Mouse (Mus musculus): ENCODE results near the gene Fam50a.

Gene Fam50a

DNA sequence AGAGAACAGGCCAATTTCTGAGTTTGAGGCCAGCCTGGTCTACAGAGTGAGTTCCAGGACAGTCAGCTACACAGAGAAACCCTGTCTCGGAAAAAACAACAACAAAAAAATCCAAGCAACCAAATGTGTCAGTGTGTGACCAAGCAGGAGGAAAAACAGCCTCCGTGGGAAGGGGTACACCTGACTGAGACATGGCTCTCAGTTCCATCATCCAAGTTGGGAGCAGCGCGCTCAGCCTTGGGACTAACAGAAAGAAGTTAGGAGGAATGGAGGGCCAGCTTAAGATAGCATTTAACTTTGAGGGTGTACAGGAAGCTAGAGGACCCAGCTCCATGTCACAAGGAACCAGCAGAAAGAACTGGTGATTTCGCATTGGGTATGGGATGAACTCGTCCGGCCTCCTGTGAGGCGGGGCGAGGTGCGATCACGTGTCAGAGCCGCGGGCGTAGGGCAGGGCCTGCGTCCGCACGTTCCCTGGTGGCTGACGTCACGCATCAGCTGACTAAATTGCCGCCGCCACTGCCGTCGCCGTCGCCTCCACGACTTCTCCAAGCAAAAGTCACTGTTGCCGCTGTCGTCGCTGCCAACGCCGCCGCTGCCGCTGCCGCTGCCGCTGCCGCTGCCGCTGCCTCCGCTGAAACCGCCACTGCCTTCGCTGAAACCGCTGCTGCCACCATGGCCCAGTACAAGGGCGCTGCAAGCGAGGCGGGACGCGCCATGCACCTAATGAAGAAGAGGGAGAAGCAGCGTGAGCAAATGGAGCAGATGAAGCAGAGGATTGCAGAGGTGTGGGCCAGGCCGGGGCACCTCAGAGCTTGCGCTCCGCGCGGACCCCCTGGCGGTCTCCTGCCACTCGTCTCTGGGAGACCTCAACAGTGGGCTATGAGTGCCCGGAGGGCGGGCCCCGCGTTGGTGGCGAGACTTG lies at the start of gene Fam50a:
TSS of gene Fam50a (plus strand) at position 494 of the 925 bp plus-strand sequence.
- DNase-seq (ENCODE audit: extremely low read depth, low read depth): peak; percentile 90

DNA sequence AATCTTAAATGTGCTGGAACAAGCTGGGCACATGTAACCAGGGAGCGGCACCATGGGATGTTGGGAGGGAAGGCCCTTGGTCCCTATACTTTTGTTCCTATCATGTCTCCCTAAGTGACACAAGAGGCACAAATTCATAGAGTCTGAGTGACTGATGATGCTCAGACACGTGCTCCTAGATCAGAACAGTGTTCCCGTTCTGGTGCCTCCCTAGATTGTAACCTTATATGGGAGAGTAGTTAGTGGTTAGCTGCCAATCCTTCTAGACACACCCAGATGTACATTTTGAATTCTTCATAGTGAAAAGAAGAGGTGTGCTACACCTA lies 43.1 kb upstream of the Fam50a start:
- no peak for DNase-seq (ENCODE audit: extremely low read depth, low read depth)

DNA sequence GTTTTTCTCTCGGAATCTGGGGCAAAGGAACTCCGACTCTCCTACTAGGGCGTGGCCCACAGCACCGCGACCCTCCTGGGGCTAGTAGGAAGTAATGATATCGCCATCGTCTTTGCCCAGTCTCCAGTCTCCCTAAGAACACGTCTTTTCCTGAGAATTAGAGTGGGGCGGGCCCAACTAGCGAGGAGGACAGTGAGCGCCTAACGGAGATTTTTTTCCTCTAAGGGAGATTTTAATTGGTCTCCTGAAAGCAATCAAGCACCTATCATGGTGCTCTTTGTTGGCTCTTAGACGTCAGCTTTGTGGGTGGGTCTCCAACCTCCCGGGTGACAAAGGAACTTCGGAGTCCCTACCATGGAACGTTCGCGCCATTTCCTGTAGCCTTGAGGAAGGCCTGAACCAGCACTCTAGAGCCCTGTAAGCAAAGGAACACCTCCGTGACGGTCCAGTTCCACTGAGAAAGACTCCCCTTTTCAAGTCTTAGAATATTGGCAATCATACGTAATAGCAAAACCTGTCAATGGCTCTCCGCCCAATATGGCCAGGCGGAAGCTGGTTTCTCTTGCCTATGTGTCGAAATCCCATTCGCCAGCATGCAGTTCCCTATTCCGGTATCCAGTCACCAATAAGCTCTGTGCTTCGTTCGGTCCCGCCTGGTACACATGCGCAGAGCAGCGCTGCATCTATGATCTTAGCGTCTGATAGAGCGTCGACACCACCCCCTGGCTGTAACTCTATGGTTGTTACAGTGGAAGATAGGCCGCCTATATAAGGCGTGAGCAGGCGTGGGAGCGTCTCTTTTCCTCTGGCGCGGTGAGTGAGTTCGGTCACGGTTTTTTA lies 42.6 kb upstream of the Fam50a start, which contains the start of gene Rpl10:
TSS of gene Rpl10 (plus strand) at position 751 of the 840 bp plus-strand sequence.
- DNase-seq (ENCODE audit: extremely low read depth, low read depth): peak; percentile 99

DNA sequence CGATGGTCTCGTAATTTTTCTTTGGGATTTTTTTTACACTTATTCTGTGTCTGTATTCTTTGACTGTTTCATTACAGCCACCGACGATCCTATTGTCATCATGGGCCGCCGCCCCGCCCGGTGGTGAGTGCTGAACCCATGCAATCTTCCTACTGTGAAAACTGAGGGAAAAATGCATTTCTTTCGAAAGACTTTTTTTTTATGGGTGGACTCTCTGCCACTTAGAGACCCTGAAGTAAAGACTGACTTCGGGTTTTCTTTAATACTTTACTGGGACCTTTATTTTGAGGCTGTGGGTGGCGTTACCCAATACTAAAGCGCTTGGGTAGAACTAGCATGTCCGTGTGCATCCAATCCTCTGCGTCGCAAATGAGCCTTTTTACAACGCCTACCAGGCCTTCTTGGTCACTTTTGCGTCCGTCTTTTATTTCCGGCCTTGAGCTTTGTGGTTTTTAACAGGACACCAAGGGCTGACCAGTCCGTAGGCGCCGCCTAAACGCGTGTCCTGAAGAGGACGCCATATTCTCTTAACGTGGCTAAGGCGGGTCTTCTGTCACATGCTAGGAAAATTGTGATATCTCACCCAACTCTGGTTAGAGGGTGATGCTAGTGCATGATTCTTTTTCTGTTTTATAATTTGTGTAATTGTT lies 41.8 kb upstream of the Fam50a start:
- no peak for DNase-seq (ENCODE audit: extremely low read depth, low read depth)

DNA sequence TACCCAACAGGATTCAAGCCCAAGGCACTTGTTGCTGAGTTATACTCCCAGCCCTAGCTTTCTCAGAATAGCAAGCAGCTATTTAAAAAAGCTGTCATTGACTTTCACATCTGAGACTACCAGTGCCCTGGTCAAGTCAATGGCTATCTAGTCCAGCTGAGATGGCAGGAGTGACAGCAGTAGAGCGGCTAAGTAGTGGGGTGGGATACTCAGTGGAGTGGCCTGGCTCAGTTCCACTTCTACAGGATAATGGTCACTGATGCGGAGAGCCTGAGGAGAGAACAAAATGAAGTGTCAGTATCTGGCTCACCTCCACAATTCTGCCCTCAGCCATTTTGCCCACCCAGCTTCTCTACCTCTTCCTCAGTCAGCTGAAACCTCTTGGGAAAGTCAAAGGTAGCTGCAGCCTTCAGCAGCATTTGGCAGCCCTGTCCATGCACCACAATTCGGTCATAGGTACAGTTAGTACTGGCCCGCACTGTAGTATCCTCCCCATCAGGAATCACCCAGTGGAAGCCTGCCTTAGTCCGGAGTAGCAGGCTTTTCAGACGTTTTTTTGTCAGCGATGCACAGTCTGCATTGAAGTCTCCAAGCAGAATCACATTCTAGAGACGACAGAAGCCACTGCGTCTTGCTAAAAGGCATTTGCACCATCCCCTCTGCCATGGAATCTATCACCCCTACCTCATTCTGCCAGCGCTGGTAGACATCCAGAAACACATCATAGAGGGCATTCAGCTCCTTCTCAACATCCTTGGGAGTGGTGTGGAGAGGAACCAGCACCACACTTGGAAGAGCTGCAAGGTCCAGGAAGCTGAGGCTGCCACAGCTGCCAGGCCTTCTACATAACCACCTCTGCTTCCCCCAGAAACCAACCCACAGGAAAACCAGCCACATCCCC lies 39.2 kb upstream of the Fam50a start:
- no peak for DNase-seq (ENCODE audit: extremely low read depth, low read depth)

DNA sequence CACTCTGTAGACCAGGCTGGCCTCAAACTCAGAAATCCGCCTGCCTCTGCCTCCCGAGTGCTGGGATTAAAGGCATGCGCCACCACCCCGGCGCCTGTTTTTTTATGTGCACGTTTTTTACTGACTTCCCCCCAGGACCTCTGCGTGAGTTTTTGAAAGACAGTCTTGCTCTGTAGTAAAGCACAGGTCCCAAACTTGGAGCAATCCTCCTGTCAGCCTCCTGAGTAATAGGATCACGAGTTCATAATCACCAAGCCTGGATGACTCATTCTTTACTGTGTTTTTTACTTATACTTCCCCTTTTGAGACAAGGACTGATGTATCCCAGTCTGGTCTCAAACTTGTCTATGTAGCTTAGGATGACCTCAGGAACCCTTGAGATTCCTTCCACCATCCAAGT lies 34.9 kb upstream of the Fam50a start:
- DNase-seq (ENCODE audit: extremely low read depth, low read depth): peak; percentile 93

DNA sequence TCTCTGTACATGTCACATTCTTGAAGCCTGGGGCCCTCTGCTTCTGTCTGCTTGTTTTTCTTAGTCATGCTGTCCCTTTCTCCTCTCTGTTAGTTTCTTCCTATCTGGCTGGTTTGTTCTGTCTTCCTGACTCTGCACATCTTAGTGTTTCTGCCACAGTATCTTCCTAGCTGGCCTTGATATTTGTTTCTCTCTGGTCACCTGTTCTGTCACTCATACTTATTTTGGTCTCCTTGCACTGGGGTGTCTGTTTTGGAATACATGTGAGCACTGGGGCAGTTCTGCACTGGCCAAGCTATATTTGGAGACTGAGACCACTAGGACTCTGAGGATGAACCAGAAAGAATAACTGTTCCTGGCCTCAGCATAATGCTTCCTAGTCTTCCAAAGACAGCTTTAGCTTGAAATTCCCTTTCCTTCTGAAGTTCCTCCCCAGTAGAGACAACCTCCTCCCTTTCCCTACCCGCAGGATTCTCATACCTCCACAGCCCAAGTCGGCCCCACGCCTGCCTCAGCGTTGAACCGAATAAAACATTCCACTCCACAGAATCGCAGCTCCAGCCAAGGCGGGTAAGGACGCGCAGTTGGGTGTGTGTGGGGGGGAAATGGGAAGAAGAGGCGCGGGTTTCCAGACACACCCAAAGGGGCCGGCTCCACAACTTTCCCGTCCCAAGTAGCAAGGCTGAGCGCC lies 31.6 kb upstream of the Fam50a start:
- DNase-seq (ENCODE audit: extremely low read depth, low read depth): no peak

DNA sequence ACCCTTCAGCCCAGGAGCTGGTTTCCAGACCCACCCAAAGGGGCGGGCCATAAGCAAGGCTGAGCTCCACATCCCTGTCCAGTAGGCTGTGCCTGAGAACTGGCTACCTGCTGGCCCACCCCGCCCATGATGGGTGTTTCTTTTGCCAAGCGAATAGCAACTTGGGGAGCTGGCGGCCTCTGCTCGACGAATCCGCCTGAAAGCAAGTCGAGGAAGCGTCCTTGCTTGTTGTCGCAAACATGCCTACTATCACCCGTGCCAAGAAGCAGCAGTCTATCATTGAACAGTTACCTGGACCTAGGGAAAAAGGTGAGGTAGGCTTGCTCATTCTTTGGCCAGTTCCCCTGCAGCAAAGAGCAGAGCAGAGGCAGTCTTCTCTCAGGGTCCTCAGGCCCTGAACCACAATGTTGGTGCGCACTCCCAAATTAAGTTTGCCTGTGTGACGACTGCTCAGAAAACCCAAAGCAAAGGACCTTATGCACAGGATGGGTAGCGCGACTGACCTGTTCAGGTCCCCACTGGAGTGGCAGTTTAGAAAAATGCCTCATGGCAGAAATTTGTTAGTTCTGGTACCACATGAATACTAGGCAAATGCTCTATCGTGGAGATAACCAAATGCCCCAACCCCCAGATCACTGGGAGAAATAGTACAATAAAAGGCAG lies 31.0 kb upstream of the Fam50a start, which contains the start of the genes Taz and Dnase1l1:
TSS of gene Taz (plus strand) at position 181 of the 663 bp plus-strand sequence.
TSS of gene Dnase1l1 (minus strand) at position 606 of the 663 bp plus-strand sequence.
- peak; percentile 92 for DNase-seq (ENCODE audit: extremely low read depth, low read depth)

DNA sequence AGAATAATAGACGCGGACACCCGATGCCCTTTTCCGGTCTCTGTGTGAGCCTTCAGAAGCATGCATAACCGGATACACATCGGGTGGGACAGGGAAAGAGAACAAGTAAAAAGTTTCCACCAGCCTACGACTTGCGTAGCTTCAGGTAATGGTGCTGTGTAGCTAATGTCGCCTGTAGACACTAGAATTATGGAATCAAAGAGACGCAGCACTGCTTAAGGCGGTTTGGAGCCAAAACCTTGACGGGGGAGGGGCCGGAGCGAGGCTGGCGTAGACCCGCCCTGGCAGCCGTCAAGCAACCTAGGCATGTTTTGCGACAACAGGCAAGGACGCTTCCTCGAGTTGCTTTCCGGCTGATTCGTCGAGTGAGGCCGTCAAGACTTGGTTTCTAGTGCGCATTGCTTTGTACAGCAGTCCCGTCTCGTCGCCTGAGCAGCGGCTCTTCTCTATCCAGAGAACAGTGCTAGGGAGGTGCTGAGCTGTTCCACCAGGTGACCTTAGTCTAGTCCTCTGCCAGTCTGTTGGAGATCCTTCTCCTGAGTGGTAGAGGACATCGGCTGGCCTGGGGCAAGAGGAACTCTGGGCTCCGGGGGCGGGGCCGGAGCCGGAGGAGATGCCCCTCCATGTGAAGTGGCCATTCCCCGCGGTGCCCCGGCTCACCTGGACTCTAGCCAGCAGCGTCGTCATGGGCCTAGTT lies 30.3 kb upstream of the Fam50a start:
- peak; percentile 89 for DNase-seq (ENCODE audit: extremely low read depth, low read depth)

DNA sequence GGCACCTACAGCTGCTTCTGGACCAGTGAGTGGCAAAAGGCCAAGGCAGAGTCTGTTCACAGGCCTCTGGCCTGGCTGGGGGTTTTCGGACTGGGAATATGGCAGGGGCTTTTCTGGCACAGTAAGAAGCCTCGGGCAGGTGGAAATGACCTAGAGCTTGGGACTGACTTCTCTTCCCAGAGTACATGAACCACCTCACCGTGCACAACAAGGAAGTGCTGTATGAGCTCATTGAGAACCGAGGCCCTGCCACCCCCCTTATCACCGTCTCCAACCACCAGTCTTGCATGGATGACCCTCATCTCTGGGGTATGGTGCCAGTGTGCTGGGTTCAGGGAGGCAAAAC lies 29.8 kb upstream of the Fam50a start:
- no peak for DNase-seq (ENCODE audit: extremely low read depth, low read depth)

DNA sequence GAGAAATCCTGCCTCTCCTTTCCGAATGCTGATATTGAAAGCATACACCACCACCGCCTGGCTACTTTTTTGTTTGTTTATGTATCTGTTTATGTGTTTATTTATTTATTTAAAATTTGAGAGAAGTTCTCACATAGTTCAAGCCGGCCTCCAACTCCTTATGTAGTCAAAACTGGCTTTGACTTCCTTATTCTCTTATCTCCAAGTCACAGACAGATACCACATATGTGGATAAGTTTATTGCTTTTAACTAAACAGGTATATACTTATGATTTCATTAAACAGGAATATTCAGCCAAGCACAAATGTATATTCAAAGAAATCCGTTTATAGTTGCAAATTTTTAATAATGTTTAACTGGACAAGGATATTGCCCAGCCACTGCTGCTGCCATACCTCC lies 19.4 kb upstream of the Fam50a start:
- no peak for DNase-seq (ENCODE audit: extremely low read depth, low read depth)

DNA sequence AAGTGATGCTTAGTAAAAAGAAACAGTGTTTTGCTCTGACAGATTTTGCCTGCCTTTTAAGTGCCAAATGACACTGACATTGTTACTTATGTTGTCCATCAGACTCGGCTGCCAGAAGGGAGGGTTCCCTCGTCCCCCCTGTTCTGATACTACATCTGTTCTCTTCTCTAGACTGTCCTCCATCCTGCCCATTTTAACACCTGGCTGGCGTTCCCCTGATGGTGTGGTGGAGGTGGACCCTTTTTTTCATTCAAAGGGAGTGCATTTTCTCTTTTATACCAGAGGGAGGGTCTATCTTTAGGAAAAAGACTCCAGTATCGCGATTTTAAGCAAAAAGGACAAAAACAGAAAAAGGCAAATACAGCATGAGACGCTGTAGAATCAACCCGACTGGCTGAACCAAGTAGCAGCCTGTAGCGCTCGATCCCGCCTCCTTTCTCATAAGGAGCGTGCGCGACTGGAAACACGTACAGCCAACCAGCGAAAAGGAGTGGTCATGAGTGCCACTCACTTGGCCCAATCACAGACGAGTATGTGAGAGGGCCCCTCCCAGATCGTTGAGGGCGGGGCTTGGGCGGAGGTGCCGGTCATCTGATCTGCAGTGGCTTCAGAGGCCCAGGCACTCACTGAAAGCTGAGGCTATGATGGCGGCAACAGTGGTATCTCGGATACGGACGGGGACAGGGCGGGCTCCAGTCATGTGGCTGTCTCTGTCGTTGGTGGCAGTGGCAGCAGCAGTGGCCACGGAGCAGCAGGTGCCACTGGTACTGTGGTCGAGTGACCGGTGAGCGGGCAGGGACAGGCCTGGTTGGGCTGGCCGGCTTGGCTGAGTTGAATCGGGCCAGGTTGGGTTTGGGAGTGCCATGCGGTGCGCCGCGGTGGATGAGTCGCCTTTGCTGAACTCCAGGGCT lies 16.0 kb upstream of the Fam50a start, which contains the start of gene Atp6ap1:
TSS of gene Atp6ap1 (plus strand) at position 560 of the 911 bp plus-strand sequence.
- DNase-seq (ENCODE audit: extremely low read depth, low read depth): peak; percentile 96

DNA sequence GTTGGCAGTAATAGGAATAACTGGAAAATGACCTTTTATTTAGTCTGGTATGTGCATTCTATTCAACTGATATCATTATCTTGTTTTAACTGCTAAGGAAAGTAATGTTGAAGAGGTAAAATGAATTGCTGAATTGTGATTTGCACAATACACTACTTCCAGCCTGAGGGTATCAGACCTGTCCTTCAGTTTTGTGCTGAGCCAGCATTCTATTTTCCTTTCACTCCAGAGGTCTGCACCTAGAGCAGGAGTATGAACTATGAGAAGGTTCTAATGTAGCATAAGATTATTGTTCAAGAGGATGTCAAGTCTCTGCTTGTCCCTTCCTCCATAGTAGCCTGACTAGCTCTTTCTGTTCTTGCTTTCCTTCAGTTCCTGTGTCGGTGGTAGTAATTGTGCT lies 14.5 kb upstream of the Fam50a start:
- DNase-seq (ENCODE audit: extremely low read depth, low read depth): no peak

DNA sequence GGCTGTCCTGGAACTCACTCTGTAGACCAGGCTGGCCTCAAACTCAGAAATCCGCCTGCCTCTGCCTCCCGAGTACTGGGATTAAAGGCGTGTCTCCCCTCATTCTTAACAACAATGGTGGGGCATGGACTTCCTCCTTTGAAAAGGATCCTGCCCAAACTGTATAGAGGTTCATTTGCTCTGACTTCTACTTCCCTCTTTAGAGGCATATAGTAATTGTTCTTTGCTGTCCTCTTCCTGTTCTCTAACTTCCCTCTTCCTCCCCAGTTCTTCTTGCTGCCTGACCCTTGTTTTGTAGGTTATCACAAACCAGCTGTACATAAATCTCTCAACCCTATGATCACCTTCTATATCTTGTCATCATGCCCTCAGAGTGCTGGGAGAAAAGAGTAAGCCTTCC lies 13.1 kb upstream of the Fam50a start:
- DNase-seq (ENCODE audit: extremely low read depth, low read depth): peak; percentile 83

DNA sequence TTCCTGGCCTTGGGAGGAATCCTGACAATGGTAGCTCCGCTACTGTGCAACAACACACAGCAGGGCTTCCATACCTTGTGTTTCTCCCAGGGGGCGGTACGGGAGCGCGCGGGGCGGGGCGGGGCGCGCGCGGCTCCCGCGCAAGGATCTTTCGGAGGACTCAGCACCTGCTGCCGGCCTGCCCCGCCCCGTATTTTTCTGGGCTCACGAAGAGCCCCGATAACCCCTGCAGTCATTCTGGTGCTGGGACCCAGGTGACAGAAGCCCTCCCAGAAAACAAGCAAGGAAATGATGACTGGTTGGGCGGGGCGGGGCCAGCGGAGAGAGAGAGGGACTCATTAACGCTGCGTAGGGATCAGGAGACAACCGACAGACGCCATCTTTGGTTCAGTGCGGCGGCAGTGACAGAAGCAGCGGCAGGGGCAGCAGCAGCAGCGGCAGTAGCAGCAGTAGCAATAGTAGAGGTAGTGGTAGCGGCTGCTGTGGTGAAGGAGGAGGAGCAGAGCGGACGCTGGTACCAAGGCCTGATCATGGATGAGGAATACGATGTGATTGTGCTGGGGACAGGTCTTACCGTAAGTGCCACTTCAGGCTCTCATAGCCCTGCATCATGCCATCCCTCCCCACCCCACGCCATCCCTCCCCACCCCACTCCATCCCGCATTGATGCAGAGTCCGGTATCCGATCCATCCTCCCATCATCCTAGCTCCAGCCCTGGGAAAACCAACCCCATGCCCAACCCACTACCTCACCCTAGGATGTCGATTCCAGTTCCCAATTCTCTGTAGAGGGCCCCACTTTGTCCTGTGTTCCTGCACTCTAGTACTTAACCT lies 7.7 kb upstream of the Fam50a start, which contains the start of gene Gdi1:
TSS of gene Gdi1 (plus strand) at position 132 of the 834 bp plus-strand sequence.
- peak; percentile 74 for DNase-seq (ENCODE audit: extremely low read depth, low read depth)

DNA sequence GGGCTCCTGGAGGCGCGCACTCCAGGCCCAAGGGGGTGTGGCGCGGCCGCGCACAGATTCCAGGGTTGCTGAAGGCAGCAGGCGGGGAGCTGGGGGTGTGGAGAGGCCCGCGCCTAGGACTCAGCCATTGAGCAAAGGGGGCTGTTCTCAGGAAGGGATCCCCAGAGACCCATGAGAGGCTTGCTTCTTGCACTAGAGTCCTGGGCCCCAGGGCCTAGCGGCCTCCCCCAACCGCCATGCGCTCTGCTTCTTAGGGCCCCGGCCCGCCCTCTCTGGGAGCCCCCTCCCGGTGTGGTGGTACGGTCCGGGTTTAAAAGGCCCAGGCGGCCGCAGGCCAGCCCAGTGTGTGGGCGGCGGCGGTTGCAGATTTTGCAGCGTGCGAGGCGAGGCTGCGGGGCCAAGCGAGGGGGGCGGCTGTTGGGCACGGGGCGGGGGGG lies 15.9 kb downstream of the Fam50a start, which contains the start of gene Plxna3:
TSS of gene Plxna3 (plus strand) at position 342 of the 437 bp plus-strand sequence.
- peak; percentile 57 for DNase-seq (ENCODE audit: extremely low read depth, low read depth)
